Mouse (Mus musculus) embryonic stem cell, embryonic (primary cell): ENCODE measurements around the gene Olfr1484.
"Not testable (repeated sequence)": the region's sequence is repeated elsewhere in the genome, so short reads cannot be mapped to it uniquely, and the experiment has no call there.

ENCODE experiments used
- CTCF ChIA-PET, 4 experiments: fragments of 300-600 bp in 2 of 4; fragments of 350-600 bp in 2 of 4; sonication (Branson Sonifier 250); formaldehyde crosslinking; loops; one replicate each; lab custom pipeline; 2022; ENCODE audit warnings: inconsistent platforms in 2 of 4; lab: Charles Lee
- POLR2A ChIA-PET, 4 experiments: fragments of 300-600 bp in 2 of 4; fragments of 350-600 bp in 2 of 4; sonication (Branson Sonifier 250); formaldehyde crosslinking; loops; one replicate each; lab custom pipeline; 2022; ENCODE audit warnings: antibody characterized with exemption in 4 of 4, inconsistent platforms in 1 of 4; lab: Charles Lee

The Olfr1484 gene

GRCm38 (mm10) chr19:13583211-13583610 is at the start of gene Olfr1484:
TSS of gene Olfr1484 (plus strand) at chr19:13583511.
- POLR2A ChIA-PET = no interaction called here

GRCm38 (mm10) chr19:13617075-13617474 is 33.8 kb downstream of the Olfr1484 start, which contains the start of gene Olfr1487:
TSS of gene Olfr1487 (plus strand) at chr19:13617375.
- POLR2A ChIA-PET = not testable (repeated sequence)

More at GRCm38 (mm10) chr19:13583211-13583610, at the start of gene Olfr1484:
- CTCF ChIA-PET = no interaction called here

GRCm38 (mm10) chr19:13631321-13631720 is 48.0 kb downstream of the Olfr1484 start, which contains the start of gene Olfr1489:
TSS of gene Olfr1489 (plus strand) at chr19:13631621.
- CTCF ChIA-PET = no interaction called here
- POLR2A ChIA-PET = no interaction called here

More at GRCm38 (mm10) chr19:13617075-13617474, 33.8 kb downstream of the Olfr1484 start, which contains the start of gene Olfr1487:
- CTCF ChIA-PET = not testable (repeated sequence)
